Mouse (Mus musculus) left cerebral cortex, adult 8-10 months (tissue): Measurements from ENCODE around the gene Car6. TPM values are rescaled to one million over a fixed set of nuclear protein-coding genes. Genes with fewer than 3 reads are reported as not detected.

ENCODE experiments used
- DNase-seq, 2 experiments: peaks; one replicate each; pipeline ENCODE4 v3.0.0; 2022; ENCODE audit warnings: low spot score in 2 of 2
- total RNA-seq, 4 experiments: library from RNA; stranded (reverse); gene quantifications; 2 replicates each; pipeline ENCODE4 v1.2.4; 2022

Gene Car6
- total RNA-seq, 4 experiments from 2014 or later: not detected

- DNase-seq: no peak
Measured at GRCm38 (mm10) chr4:150229747-150230390, 28.7 kb upstream of the Car6 start.

- no peak for DNase-seq
Measured at GRCm38 (mm10) chr4:150228581-150229348, 27.6 kb upstream of the Car6 start.

- peak in 1 of 2 experiments; percentile 78 for DNase-seq
Measured at GRCm38 (mm10) chr4:150226818-150227688, 25.9 kb upstream of the Car6 start.

GRCm38 (mm10) chr4:150225700-150226099, 24.6 kb upstream of the Car6 start:
- DNase-seq: no peak

GRCm38 (mm10) chr4:150223830-150224229, 22.7 kb upstream of the Car6 start:
- no peak for DNase-seq

- DNase-seq: no peak
Measured at GRCm38 (mm10) chr4:150221017-150221640, 20.0 kb upstream of the Car6 start.

- DNase-seq: no peak
Measured at GRCm38 (mm10) chr4:150220584-150220983, 19.5 kb upstream of the Car6 start.

GRCm38 (mm10) chr4:150219501-150220292, 18.6 kb upstream of the Car6 start:
- no peak for DNase-seq

GRCm38 (mm10) chr4:150217935-150218334, 16.8 kb upstream of the Car6 start:
- no peak for DNase-seq

- DNase-seq: no peak
Measured at GRCm38 (mm10) chr4:150217042-150217554, 16.0 kb upstream of the Car6 start.

- DNase-seq: no peak
Measured at GRCm38 (mm10) chr4:150216423-150216822, 15.3 kb upstream of the Car6 start.

- no peak for DNase-seq
Measured at GRCm38 (mm10) chr4:150213910-150214309, 12.8 kb upstream of the Car6 start.

GRCm38 (mm10) chr4:150212553-150212971, 11.4 kb upstream of the Car6 start:
- no peak for DNase-seq

GRCm38 (mm10) chr4:150211930-150212552, 10.9 kb upstream of the Car6 start:
- DNase-seq: no peak

GRCm38 (mm10) chr4:150210306-150210705, 9.2 kb upstream of the Car6 start:
- no peak for DNase-seq

- DNase-seq: no peak
Measured at GRCm38 (mm10) chr4:150209751-150210150, 8.6 kb upstream of the Car6 start.

GRCm38 (mm10) chr4:150204877-150205276, 3.7 kb upstream of the Car6 start:
- no peak for DNase-seq

- DNase-seq: no peak
Measured at GRCm38 (mm10) chr4:150202702-150203101, 1.6 kb upstream of the Car6 start.

- no peak for DNase-seq
Measured at GRCm38 (mm10) chr4:150198268-150198667, 2.9 kb downstream of the Car6 start.

- no peak for DNase-seq
Measured at GRCm38 (mm10) chr4:150193915-150194314, 7.2 kb downstream of the Car6 start.
